Mouse (Mus musculus) MEL (cell line): ENCODE results near the gene Gfra1. TPM values are rescaled to one million over a fixed set of nuclear protein-coding genes. Genes with fewer than 3 reads are reported as not detected.

Source experiments
- DNase-seq: peaks from one replicate; pipeline ENCODE4 v3.0.0; 2011; ENCODE audit warnings: low read depth, low spot score
- H3K27ac ChIP-seq: 2 replicates; pipeline ENCODE4 v1.5.1; 2012; ENCODE audit warnings: low read depth, mild to moderate bottlenecking, control low read depth, low read length, moderate library complexity; ENCODE audit not compliant: control insufficient read depth
- H3K27me3 ChIP-seq, 2 experiments: fragments of 150-350 bp in 1 of 2; sonication (generic) in 1 of 2; 2 replicates each; pipeline ENCODE4 v1.6.1; 2012; ENCODE audit warnings: low read length in 2 of 2, mild to moderate bottlenecking in 2 of 2, improper control_type of control experiment in 1 of 2, moderate library complexity in 1 of 2; ENCODE audit not compliant: insufficient read depth in 2 of 2, control insufficient read depth in 1 of 2
- H3K36me3 ChIP-seq, 2 experiments: 2 replicates each; pipeline ENCODE4 v1.6.1; 2012 to 2014; ENCODE audit warnings: low read length in 2 of 2, improper control_type of control experiment in 1 of 2, inconsistent platforms in 1 of 2, mild to moderate bottlenecking in 1 of 2; ENCODE audit not compliant: insufficient read depth in 2 of 2, control insufficient read depth in 1 of 2
- H3K4me1 ChIP-seq, 2 experiments: fragments of 150-350 bp in 1 of 2; sonication (generic) in 1 of 2; 2 replicates each; pipeline ENCODE4 v1.6.1; 2012; ENCODE audit warnings: low read length in 2 of 2, improper control_type of control experiment in 1 of 2, mild to moderate bottlenecking in 1 of 2; ENCODE audit not compliant: insufficient read depth in 2 of 2, control insufficient read depth in 1 of 2
- H3K4me3 ChIP-seq, 2 experiments: fragments of 150-350 bp in 1 of 2; sonication (generic) in 1 of 2; 2 replicates each; pipeline ENCODE4 v1.5.1; 2012; ENCODE audit warnings: low read depth in 2 of 2, low read length in 2 of 2, mild to moderate bottlenecking in 2 of 2, moderate library complexity in 2 of 2, control low read depth in 1 of 2, improper control_type of control experiment in 1 of 2; ENCODE audit not compliant: control insufficient read depth in 1 of 2, insufficient read depth in 1 of 2
- H3K79me2 ChIP-seq: 2 replicates; pipeline ENCODE4 v1.6.1; 2012; ENCODE audit warnings: mild to moderate bottlenecking, low read length, moderate library complexity; ENCODE audit not compliant: control insufficient read depth, poor library complexity, insufficient read depth
- H3K9ac ChIP-seq: 2 replicates; pipeline ENCODE4 v1.6.1; 2012; ENCODE audit warnings: low read depth, mild to moderate bottlenecking, control low read depth, low read length, moderate library complexity; ENCODE audit not compliant: control insufficient read depth, poor library complexity, severe bottlenecking
- H3K9me3 ChIP-seq: fragments of 150-350 bp; sonication (generic); replicated peaks from 2 replicates; pipeline ENCODE4 v1.6.1; 2012; ENCODE audit warnings: mild to moderate bottlenecking, low read length, improper control_type of control experiment, moderate library complexity; ENCODE audit not compliant: insufficient read depth
- BHLHE40 ChIP-seq: IDR thresholded peaks from 2 replicates; pipeline ENCODE4 v1.6.1; 2012; ENCODE audit warnings: low read depth, mild to moderate bottlenecking, inconsistent platforms, low read length, improper control_type of control experiment, borderline replicate concordance
- CTCF ChIP-seq, 3 experiments: IDR thresholded peaks in 2 of 3; conservative IDR thresholded peaks in 1 of 3; 2 replicates each; pipeline ENCODE4 v1.5.1; 2011 to 2012; ENCODE audit warnings: low read length in 3 of 3, low read depth in 2 of 3, mild to moderate bottlenecking in 2 of 3, improper control_type of control experiment in 1 of 3, inconsistent platforms in 1 of 3, mixed read lengths in 1 of 3, moderate library complexity in 1 of 3; ENCODE audit not compliant: control insufficient read depth in 1 of 3, insufficient read depth in 1 of 3, poor library complexity in 1 of 3, severe bottlenecking in 1 of 3
- EP300 ChIP-seq, 2 experiments: IDR thresholded peaks; 2 replicates each; pipeline ENCODE4 v1.6.1; 2011; ENCODE audit warnings: improper control_type of control experiment in 2 of 2, low read length in 2 of 2, low read depth in 1 of 2, mild to moderate bottlenecking in 1 of 2
- KAT2A ChIP-seq: conservative IDR thresholded peaks from 2 replicates; pipeline ENCODE4 v1.6.1; 2012; ENCODE audit warnings: low read depth, low read length, improper control_type of control experiment, inconsistent platforms
- MAX ChIP-seq: IDR thresholded peaks from 2 replicates; pipeline ENCODE4 v1.6.1; 2011; ENCODE audit warnings: low read length, improper control_type of control experiment
- MXI1 ChIP-seq: IDR thresholded peaks from 2 replicates; pipeline ENCODE4 v1.6.1; 2011; ENCODE audit warnings: mild to moderate bottlenecking, low read depth, low read length, improper control_type of control experiment
- NELFE ChIP-seq: IDR thresholded peaks from 2 replicates; pipeline ENCODE4 v1.6.1; 2011; ENCODE audit warnings: low read depth, low read length, improper control_type of control experiment
- NRF1 ChIP-seq: IDR thresholded peaks from 2 replicates; pipeline ENCODE4 v1.6.1; 2014; ENCODE audit warnings: low read depth, mild to moderate bottlenecking, inconsistent platforms, low read length, improper control_type of control experiment, moderate library complexity; ENCODE audit not compliant: poor library complexity, insufficient read depth, severe bottlenecking
- POLR2AphosphoS2 ChIP-seq: IDR thresholded peaks from 2 replicates; pipeline ENCODE4 v1.6.1; 2011; ENCODE audit warnings: low read length, improper control_type of control experiment
- RAD21 ChIP-seq: IDR thresholded peaks from 2 replicates; pipeline ENCODE4 v1.6.1; 2011; ENCODE audit warnings: mild to moderate bottlenecking, low read depth, low read length, improper control_type of control experiment
- SMC3 ChIP-seq: IDR thresholded peaks from 2 replicates; pipeline ENCODE4 v1.6.1; 2011; ENCODE audit warnings: low read depth, low read length, improper control_type of control experiment
- TAL1 ChIP-seq: IDR thresholded peaks from 2 replicates; pipeline ENCODE4 v1.6.1; 2012; ENCODE audit warnings: mild to moderate bottlenecking, inconsistent platforms, low read length, moderate library complexity, mixed read lengths
- TBP ChIP-seq: IDR thresholded peaks from 2 replicates; pipeline ENCODE4 v1.8.0; 2011; ENCODE audit warnings: low read depth, low read length, improper control_type of control experiment
- TCF12 ChIP-seq: IDR thresholded peaks from 2 replicates; pipeline ENCODE4 v1.6.1; 2014; ENCODE audit warnings: low read depth, mild to moderate bottlenecking, inconsistent platforms, low read length, improper control_type of control experiment, moderate library complexity
- USF2 ChIP-seq, 2 experiments: IDR thresholded peaks; 2 replicates each; pipeline ENCODE4 v1.6.1; 2011 to 2012; ENCODE audit warnings: improper control_type of control experiment in 2 of 2, low read length in 2 of 2, borderline replicate concordance in 1 of 2, inconsistent platforms in 1 of 2, low read depth in 1 of 2, mild to moderate bottlenecking in 1 of 2; ENCODE audit not compliant: insufficient read depth in 1 of 2
- ZC3H11A ChIP-seq: IDR thresholded peaks from 2 replicates; pipeline ENCODE4 v1.6.1; 2012; ENCODE audit warnings: low read depth, mild to moderate bottlenecking, inconsistent platforms, low read length, improper control_type of control experiment
- ZKSCAN1 ChIP-seq: IDR thresholded peaks from 2 replicates; pipeline ENCODE4 v1.6.1; 2012; ENCODE audit warnings: low read depth, mild to moderate bottlenecking, inconsistent platforms, low read length, improper control_type of control experiment, moderate library complexity
- ZNF384 ChIP-seq: IDR thresholded peaks from 2 replicates; pipeline ENCODE4 v1.6.1; 2012; ENCODE audit warnings: low read depth, mild to moderate bottlenecking, inconsistent platforms, low read length, improper control_type of control experiment
- polyA plus RNA-seq, 2 experiments: library from polyadenylated mRNA; stranded (reverse) in 1 of 2; unstranded in 1 of 2; fragments of >175 nt in 1 of 2; fragments of >200 nt in 1 of 2; gene quantifications; 2 replicates each; pipeline versions ENCODE4 v1.2.1 to v1.2.4; 2012; ENCODE audit warnings: low replicate concordance in 2 of 2, low read depth in 1 of 2; ENCODE audit not compliant: insufficient read length in 2 of 2, insufficient read depth in 1 of 2, missing spikeins in 1 of 2
- total RNA-seq: library from RNA; depleted of rRNA; stranded (reverse); fragments of 300-350 nt; gene quantifications from 2 replicates; pipeline ENCODE4 v1.2.3, GENCODE M21; 2012

Gene Gfra1
- total and polyA plus RNA-seq, 3 experiments = not detected

- no peaks in the 10 kb centered on the region for H3K4me1 ChIP-seq
- TF ChIP-seq NELFE = no peak
- TF ChIP-seq TAL1 = no peak
- TF ChIP-seq ZKSCAN1 = no peak
- no peak for TF ChIP-seq TCF12
- TF ChIP-seq, all 39 proteins: peak for 0
- DNase-seq = no peak
- no peak overlapping the region for H3K4me3 ChIP-seq
- H3K27ac ChIP-seq = no peak overlapping the region
- no peak overlapping the region for H3K9ac ChIP-seq
- H3K79me2 ChIP-seq = no peaks in the 10 kb centered on the region
- no peaks in the 10 kb centered on the region for H3K36me3 ChIP-seq
- no peaks in the 10 kb centered on the region for H3K9me3 ChIP-seq
- H3K27me3 ChIP-seq = no peaks in the 10 kb centered on the region
These were observed 26.8 kb upstream of the Gfra1 start for GRCm38 (mm10) chr19:58482373-58482977.

DNA sequence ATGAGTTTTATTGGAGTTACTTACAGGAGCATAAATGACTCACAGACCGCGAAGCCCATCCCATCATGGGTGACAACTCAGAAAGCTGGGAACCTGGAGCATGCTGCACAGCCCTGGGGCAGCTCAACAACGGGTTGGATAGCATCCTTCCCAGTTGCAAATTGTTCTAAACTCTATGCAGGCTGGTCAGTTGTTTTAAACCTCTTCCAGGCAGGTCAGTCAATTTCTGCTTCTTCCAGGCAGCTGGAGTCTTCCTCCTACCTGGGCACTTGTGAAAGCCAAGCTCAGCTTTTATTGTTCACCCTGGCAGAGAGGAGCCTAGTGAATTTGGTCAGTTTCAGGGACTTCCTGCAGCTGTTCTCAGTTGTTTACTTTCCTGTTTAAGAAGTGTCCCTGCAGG, 18.5 kb upstream of the Gfra1 start:
- TF ChIP-seq POLR2AphosphoS2 (no peak), BHLHE40 (no peak), MXI1 (no peak), CTCF (IDR thresholded peaks at IDR 0.05 in 2 of 3, conservative IDR thresholded peaks at IDR 0.05 in 1 of 3; ENCODE audit: control insufficient read depth in 1 of 3, insufficient read depth in 1 of 3, low read depth in 2 of 3, low read length in 3 of 3, poor library complexity in 1 of 3, severe bottlenecking in 1 of 3) (no peak), USF2 (IDR thresholded peaks at IDR 0.05; ENCODE audit: borderline replicate concordance in 1 of 2, insufficient read depth in 1 of 2, low read depth in 1 of 2, low read length in 2 of 2) (no peak), MAX (no peak), EP300 (IDR thresholded peaks at IDR 0.05; ENCODE audit: low read depth in 1 of 2, low read length in 2 of 2) (no peak), NRF1 (no peak)
- Histone ChIP-seq H3K4me3 (no peak overlapping the region), H3K4me1 (no peaks in the 10 kb centered on the region; a peak in 1 of 4 replicates), H3K79me2 (no peaks in the 10 kb centered on the region), H3K36me3 (no peaks in the 10 kb centered on the region), H3K9me3 (no peaks in the 10 kb centered on the region), H3K27ac (no peak overlapping the region), H3K27me3 (no peaks in the 10 kb centered on the region), H3K9ac (no peak overlapping the region)
- no peak for DNase-seq

DNA sequence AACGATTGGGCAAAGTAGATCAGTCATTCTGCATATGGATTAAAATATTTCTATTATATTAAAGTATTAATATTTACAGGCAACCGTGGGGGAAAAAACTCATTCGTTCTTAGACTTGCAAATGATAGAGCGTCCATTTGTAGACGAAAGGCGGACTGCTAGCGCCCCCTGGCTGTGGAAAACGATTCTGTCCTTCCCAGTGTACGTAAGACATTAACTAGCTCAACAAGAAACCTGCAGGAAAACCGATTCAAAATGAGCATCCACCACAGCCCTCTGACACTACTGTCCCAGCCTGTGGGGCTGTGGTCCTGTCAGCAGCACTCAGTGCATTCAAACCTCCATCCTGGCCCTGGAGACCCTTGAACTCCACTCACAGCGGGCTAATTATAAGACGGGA, 13.7 kb upstream of the Gfra1 start:
- Histone ChIP-seq H3K9me3 (no peaks in the 10 kb centered on the region), H3K27ac (no peak overlapping the region), H3K4me1 (peaks cover 0 to 2% of the 10 kb centered on the region in 2 experiments; a peak in 2 of 4 replicates), H3K79me2 (no peaks in the 10 kb centered on the region), H3K27me3 (no peaks in the 10 kb centered on the region), H3K4me3 (peak overlapping the region in 1 of 2 experiments; percentile 39; a peak in 2 of 4 replicates), H3K36me3 (no peaks in the 10 kb centered on the region; a peak in 1 of 4 replicates), H3K9ac (no peak overlapping the region)
- DNase-seq = peak; percentile 87
- 0 out of 2 replicates have a peak, but pooled peaks have one; percentile 19 for TF ChIP-seq ZNF384
- peak; percentile 88 for TF ChIP-seq SMC3
- TF ChIP-seq RAD21 = peak; percentile 97
- no peak for TF ChIP-seq TCF12
- TF ChIP-seq CTCF (IDR thresholded peaks at IDR 0.05 in 2 of 3, conservative IDR thresholded peaks at IDR 0.05 in 1 of 3; ENCODE audit: control insufficient read depth in 1 of 3, insufficient read depth in 1 of 3, low read depth in 2 of 3, low read length in 3 of 3, poor library complexity in 1 of 3, severe bottlenecking in 1 of 3) = peak; percentile 69 to 92 (median 92)
- no peak for TF ChIP-seq KAT2A
- TF ChIP-seq NRF1 = no peak
- peak; percentile 87 for TF ChIP-seq ZC3H11A
- TF ChIP-seq BHLHE40 = peak; percentile 14; the same call in 1 of the 2 replicates
- TF ChIP-seq TBP = no peak
